In genomic region chr15:67759221-67759620, GRCm38 (mm10) we compare ENCODE assay signal across 13 mouse cellular contexts.
DNase-seq lines count a peak whose midpoint lies in the region; ATAC-seq lines count a peak whose summit lies in the region.
"Had no signal": no experiment of that assay in that cellular context is flagged by ENCODE, and none has a peak within 500 bp of the region (broad histone marks: within the 10 kb centered on the region; RNA-seq: fewer than 3 reads in every experiment).

No protein-coding gene starts in this region.

- 70% methylated on average over 4 of the region's 4 CpGs for WGBS in heart, embryonic 11.5 days (ENCODE audit: insufficient replicate concordance)

- intact Hi-C loops in left cerebral cortex, postnatal 36 days (cut with DNase I): no loop called here
- intact Hi-C loops in left cerebral cortex, postnatal 10 days (cut with DNase I): no loop called here

- no peaks in the 10 kb centered on the region for H3K9me3 ChIP-seq in heart, embryonic 11.5 days (replicated peaks; ENCODE audit: control insufficient read depth, low read length)
- H3K9me3 ChIP-seq: liver, embryonic 12.5 days; midbrain, embryonic 12.5 days had no signal

- H3K4me1 ChIP-seq in heart, embryonic 11.5 days (ENCODE audit: control insufficient read depth, insufficient read depth, low read length): no peaks in the 10 kb centered on the region
- H3K4me1 ChIP-seq: liver, embryonic 12.5 days; midbrain, embryonic 12.5 days had no signal

- no peak for ATAC-seq in heart, embryonic 11.5 days (replicated peaks; ENCODE audit: insufficient number of reproducible peaks, low FRiP score, low TSS enrichment)
- ATAC-seq: liver, embryonic 12.5 days had no signal

- H3K27me3 ChIP-seq in heart, embryonic 11.5 days (ENCODE audit: control insufficient read depth, insufficient read depth, low read length): no peaks in the 10 kb centered on the region
- H3K27me3 ChIP-seq: liver, embryonic 12.5 days; midbrain, embryonic 12.5 days had no signal

- H3K9ac ChIP-seq in heart, embryonic 11.5 days (ENCODE audit: low read depth, low read length): no peak overlapping the region
- H3K9ac ChIP-seq: liver, embryonic 12.5 days; midbrain, embryonic 12.5 days had no signal

- no peak overlapping the region for H3K27ac ChIP-seq in heart, embryonic 11.5 days (ENCODE audit: low read depth, low read length)
- H3K27ac ChIP-seq: liver, embryonic 12.5 days; midbrain, embryonic 12.5 days had no signal

- no peaks in the 10 kb centered on the region for H3K36me3 ChIP-seq in heart, embryonic 11.5 days (ENCODE audit: control insufficient read depth, insufficient read depth, low read length)
- H3K36me3 ChIP-seq: liver, embryonic 12.5 days; midbrain, embryonic 12.5 days had no signal

- DNase-seq in heart, adult 18-20 months: peak; percentile 29 to 53
- DNase-seq in left cerebral cortex, postnatal 36 days (ENCODE audit: low spot score in 2 of 2): peak; percentile 4 to 18
- DNase-seq in left cerebral cortex, postnatal 10 days (ENCODE audit: extremely low spot score in 1 of 2, low spot score in 2 of 2): no peak
- DNase-seq in gastrocnemius, adult 8-10 months (ENCODE audit: low spot score in 2 of 2): peak; percentile 29 to 45
- DNase-seq in right cerebral cortex, postnatal 25 days: peak; percentile 20
- DNase-seq in cerebellum, postnatal 25 days: no peak
- DNase-seq in spleen, adult 12 weeks (ENCODE audit: low spot score): no peak
- DNase-seq: adrenal gland, adult 8-10 months; cerebellum, adult 9-10 months; lung, postnatal 10 days had no signal

- no peak overlapping the region for H3K4me3 ChIP-seq in heart, embryonic 11.5 days (ENCODE audit: low read depth, low read length)
- H3K4me3 ChIP-seq: liver, embryonic 12.5 days; midbrain, embryonic 12.5 days had no signal

- no peak overlapping the region for H3K4me2 ChIP-seq in heart, embryonic 11.5 days
- H3K4me2 ChIP-seq: liver, embryonic 12.5 days; midbrain, embryonic 12.5 days had no signal

Comparison
In these comparisons a context has a peak if more than half of its experiments do, and no peak if none do; other contexts are left out.
1. DNase-seq: peak in heart, adult 18-20 months (2 of 2), left cerebral cortex, postnatal 36 days (2 of 2), gastrocnemius, adult 8-10 months (2 of 2) and right cerebral cortex, postnatal 25 days (single experiment); none in left cerebral cortex, postnatal 10 days (0 of 2), cerebellum, postnatal 25 days (0 of 2) and spleen, adult 12 weeks (single experiment).